Mouse (Mus musculus) lung, postnatal 0 days (tissue): ENCODE measurements at regions not wholly inside any gene's neighbourhood (a gene's known extent, or its start where the extent isn't known, plus 50 kb on each side); places are given as distances from the start of the nearest gene placed in this dataset.

Experiments
- CTCF ChIP-seq: IDR thresholded peaks from 2 replicates; pipeline ENCODE4 v1.5.1; 2016; ENCODE audit warnings: antibody characterized with exemption, mild to moderate bottlenecking
- EP300 ChIP-seq: IDR thresholded peaks from 2 replicates; pipeline ENCODE4 v1.6.1; 2016; ENCODE audit warnings: antibody characterized with exemption, mild to moderate bottlenecking, control low read depth

DNA sequence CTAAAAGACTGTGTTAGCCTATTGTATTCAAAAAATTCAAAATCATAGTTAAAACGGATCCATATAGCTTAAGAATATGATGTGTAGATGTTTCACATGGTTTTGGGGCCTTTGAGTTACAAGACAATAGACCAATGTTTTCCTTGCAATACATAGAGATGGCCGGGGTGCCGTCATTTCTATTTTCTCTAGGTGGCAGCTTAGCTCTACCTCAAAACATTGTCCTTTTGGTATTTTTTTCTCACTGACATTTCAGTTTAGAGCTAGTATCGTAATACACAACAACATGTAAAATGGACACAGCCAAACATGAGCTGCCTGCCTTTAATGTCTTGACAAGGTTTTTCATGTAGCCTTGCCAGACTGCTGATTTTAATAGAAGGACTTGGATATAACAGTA, 290.3 kb upstream of the Fbxo33 start:
- TF ChIP-seq CTCF, result no peak
- no peak for TF ChIP-seq EP300
